Mouse (Mus musculus) spleen, postnatal 14 days (tissue): Measurements from ENCODE around the gene Acap1.

ENCODE experiments used
- DNase-seq, 2 experiments: peaks; one replicate each; pipeline ENCODE4 v3.0.0; 2021 to 2022; ENCODE audit warnings: low spot score in 2 of 2

The Acap1 gene

GRCm38 (mm10) chr11:69904311-69904710, 9.0 kb upstream of the Acap1 start:
- DNase-seq: no peak

GRCm38 (mm10) chr11:69902972-69903371, 7.6 kb upstream of the Acap1 start:
- no peak for DNase-seq

DNA sequence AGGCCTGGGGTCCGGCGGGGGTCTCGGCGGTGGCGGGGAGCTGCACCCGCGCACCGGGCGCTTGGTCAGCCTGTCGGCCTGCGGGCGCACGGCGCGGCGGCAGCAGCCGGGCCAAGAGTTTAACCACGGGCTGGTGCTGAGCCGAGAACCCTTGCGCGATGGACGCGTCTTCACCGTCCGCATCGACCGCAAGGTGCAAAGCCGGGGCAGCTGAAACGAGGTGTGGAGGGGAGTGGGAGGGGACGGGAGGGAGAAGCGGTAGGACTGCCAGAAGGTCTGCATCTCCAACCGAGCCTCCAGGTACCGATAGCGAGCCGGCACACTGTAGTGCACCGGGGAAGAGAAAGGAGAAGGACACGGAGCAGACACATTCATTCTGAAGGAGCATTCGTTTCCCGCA, 6.7 kb upstream of the Acap1 start:
- DNase-seq: no peak

GRCm38 (mm10) chr11:69901406-69901846, 6.1 kb upstream of the Acap1 start:
- peak; percentile 80 to 82 for DNase-seq

DNA sequence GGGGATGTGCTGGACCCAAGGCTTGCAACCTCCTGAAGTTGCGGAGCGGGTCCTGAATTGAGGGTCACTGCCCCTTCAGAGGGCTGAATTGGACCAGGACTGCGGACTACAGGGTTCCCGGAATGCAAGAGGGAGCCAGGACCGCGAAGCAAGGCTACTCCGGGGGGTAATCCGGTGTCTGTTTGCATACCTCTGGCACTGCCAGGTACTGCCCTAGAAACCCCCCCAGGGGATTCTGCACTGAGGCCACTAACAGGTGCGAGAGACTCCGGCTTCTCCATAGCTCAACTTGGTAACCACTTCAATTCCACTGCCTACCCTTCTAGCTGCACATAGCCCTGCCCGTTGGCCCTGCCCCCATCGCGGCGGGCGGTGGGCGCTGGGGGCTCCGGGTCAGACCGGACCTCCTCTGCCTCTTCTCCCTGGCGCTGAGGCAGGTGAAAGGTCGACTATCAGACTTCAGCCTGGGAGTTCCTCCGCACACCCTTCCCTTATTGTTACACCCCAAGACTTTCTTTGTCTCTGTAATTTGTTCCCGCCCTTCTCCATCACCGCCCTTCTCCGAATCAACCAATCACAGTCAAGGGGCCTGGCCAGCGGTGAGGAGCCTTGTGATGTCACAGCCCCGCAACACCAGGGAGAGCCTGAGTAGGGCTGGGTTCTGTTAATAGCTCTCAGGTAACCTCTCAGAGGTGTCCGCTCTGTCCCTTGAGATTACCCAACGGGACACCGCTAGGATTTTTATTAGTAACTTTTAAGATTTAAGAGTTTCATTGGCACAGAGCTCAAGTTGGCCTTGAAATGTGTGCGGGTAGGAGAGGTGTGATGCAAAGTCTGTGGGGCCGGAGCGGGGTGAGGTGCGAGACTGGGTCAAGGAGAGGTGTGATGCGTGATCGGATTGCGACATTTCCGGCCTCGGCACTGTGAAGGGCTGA, 5.4 kb upstream of the Acap1 start, which contains the start of the genes 2810408A11Rik and Neurl4:
TSS of gene 2810408A11Rik (minus strand) at position 517 of the 935 bp plus-strand sequence.
TSS of gene Neurl4 (plus strand) at position 602 of the 935 bp plus-strand sequence.
- DNase-seq: peak; percentile 76 to 79

DNA sequence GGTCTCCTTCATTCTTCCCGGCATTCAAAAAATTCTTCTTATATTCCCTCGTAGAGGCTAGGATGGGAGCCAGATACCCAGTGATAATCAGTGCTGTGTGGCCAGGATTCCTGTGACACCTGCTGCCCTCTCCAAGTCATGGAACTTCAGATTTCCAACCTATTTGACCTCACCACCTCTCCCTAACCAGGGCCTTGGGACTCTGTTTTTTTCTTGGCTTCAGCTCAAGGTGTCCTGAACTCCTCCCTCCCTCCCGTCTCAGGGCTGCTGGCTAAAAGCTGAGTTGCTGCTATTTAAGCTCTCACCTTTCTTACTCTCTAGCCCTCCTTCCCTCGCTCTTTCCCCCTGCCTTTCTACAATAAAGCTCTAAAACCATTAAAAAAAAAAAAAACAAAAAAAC, 4.5 kb upstream of the Acap1 start:
- no peak for DNase-seq

GRCm38 (mm10) chr11:69894671-69895070, 668 bp downstream of the Acap1 start:
- peak; percentile 52 to 58 for DNase-seq

- no peak for DNase-seq
Observed at GRCm38 (mm10) chr11:69891482-69891881, 3.9 kb downstream of the Acap1 start.

DNA sequence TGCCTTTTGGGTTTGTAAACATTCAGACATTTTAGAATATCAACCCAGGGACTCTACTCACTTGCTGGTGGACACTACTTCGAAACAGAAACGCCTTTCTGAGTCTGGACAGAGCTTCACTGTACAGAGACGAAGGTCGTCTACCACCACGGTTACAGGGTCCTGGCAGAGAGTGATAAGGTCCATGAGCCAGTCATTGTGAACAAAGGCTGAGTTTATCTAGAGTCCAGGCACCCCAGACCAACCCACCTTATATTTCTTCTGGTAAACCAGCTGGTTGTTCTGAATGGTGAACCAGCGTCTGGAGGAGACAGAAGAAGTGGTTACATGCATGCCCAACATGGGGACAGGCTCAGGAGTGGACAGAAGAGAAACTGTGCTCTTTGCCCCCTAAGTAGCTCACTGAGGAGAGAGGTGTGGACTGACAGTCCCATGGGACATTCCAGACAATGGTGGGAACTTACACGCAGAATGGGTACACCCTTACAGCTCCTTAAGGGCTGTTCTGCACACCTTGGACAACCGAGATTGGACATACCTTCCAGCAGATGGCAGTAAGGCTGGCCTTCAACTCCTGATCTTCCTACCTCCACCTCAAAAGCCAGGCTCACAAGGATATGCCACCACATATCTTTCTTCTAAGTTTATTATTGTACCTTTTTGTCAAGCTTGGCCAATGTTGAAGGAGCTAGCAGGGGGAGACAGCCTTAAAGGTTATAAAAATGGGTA, 8.3 kb downstream of the Acap1 start:
- DNase-seq: no peak

DNA sequence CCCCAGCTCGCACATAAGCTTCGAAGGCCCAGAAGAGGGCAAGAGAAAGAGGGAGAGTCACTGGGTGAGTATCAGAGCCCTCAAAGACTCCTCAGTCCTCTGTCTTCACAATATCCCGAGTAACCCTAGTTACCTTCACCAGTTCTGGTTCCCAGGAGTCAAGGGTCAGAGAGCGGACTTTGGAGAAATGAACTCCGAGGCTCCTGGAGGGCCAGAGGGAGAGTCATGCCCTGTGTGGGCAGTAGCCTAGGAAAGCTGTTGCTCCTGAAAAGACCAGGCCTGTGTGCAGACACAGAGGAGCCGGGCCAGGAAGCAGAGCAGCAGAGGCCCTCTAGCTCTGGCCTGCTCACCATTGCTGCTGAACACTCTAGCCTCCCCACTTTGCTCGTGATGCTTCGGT, 10.7 kb downstream of the Acap1 start:
- no peak for DNase-seq

DNA sequence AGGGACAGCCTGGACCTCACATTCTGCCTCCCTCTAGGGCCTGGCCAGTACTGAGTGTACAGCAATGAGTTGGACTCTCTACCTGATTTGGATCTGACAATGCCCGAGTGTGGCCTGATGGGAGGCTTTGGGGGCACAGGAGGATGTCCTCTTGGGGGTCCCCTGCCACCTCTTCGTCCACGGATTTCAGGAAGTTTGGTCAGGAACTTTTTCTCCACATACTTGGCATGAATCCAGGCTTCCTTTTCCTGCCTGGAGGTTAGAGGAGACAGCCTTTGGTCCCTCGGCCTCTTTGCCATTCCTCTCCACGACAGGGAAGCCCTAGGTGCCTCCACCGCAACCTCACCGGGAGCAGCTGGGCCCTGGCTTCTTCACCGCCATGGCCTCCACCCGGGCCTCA, 11.1 kb downstream of the Acap1 start:
- DNase-seq: no peak

DNA sequence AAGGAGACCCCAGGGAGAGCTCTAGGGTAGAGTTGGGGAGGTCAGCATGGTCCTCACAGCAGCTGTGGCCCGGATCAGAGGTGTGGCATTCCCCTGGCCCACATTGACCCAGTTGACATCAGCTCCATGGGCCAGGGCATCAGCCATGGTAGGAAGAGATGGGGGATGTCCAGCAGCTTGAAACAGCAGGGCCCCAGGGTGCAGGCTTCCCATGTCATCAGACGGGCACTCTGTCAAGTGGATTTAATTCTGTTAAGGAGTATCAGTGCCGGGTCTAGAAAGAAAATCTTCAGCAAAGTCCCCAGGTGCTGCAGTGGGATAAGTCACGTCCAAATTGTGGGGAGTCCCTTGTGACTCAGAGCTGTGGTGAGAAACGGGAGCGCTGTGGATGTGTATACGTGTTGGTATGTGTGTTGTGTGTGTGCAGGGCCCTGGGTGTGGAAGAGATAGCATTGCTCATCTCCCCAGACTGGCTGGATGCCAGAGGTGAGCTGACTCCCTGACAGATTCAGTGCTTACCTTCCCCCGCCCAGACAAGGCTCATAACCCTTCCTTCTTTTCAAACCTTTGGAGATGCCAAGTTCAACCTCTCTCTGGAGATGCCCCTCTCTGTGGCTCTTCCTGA, 11.7 kb downstream of the Acap1 start:
- DNase-seq: no peak

GRCm38 (mm10) chr11:69883066-69883465, 12.3 kb downstream of the Acap1 start:
- DNase-seq: peak; percentile 47 to 59

GRCm38 (mm10) chr11:69881787-69882670, 13.3 kb downstream of the Acap1 start:
- DNase-seq: no peak

DNA sequence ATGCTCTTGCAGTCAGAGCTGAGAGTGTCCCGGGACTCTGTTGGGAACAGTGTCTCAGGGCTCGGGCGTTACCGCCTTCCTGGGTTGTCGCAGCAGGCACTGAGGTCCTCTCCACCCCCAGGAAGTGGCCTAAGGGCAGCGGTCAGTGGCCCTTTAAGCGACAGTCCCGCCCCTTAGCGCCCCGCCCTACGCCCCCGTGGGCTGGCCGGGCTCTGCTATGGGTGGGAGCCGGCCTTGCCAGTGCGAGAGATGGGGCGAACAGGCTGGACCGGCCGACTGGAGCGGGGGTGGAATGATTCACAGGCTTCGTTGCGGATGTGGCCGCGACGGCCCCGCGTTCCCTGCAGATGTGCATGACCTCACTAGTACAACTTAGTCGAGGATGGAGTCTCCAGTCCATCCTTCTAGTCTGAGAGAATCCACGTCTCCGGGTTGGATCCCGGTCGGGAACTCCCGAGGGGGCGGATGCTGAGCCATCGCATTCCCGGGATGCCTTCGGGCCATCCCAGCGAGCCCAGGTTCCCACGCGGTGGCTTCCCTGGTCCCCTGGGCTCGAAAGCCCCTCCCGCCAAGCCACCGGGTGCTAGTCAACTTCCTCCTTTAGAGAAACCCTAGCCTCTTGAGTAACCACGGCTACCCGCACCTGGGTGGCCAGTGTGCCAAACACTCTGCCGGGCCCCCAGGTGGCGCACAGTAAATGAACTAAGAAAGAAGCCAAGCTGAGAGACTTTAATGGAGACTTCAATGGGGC, 14.3 kb downstream of the Acap1 start, which contains the start of gene Kctd11:
TSS of gene Kctd11 (minus strand) at position 554 of the 751 bp plus-strand sequence.
- peak; percentile 60 to 74 for DNase-seq

- peak; percentile 53 to 69 for DNase-seq
Observed at GRCm38 (mm10) chr11:69880506-69880852, 14.9 kb downstream of the Acap1 start.

DNA sequence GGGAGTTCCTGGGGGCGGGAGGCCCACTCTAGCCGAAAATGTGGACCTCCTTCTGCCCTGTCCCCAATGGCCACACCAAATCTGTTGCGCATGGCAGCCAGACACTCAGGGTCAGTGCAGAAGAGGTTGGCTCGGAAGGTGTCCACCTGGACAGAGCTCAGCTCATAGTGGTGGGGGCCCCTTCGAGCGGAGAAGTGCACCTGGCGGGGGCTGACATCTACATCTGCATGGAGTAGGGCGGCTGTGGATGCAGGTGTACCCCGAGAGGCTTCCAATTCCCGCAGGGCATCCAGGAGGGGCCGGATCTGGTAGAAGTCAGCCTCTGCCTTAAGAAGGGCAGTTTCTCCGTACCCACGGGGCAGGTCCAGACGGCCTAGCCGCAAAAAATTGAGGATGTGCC, 15.6 kb downstream of the Acap1 start:
- no peak for DNase-seq

- DNase-seq: no peak
Observed at GRCm38 (mm10) chr11:69878952-69879351, 16.4 kb downstream of the Acap1 start.

DNA sequence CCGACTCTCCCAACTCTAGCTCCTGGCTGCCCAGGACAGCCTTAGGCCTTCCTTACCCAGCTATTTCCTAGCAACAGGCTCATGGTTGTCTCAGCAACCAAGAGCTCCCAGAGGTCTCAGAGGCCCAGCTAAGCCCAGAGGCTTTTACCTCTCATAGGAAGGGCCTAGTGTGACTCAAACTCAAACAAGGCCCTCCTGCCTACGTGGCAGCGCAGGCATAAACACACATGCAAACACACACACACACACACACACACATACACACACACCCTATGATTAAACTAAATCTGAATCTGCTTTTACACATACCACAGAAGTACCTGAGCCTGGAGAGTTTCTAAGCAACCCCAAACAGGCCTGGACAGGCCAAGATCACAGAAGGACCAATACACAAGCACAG, 16.9 kb downstream of the Acap1 start:
- no peak for DNase-seq

DNA sequence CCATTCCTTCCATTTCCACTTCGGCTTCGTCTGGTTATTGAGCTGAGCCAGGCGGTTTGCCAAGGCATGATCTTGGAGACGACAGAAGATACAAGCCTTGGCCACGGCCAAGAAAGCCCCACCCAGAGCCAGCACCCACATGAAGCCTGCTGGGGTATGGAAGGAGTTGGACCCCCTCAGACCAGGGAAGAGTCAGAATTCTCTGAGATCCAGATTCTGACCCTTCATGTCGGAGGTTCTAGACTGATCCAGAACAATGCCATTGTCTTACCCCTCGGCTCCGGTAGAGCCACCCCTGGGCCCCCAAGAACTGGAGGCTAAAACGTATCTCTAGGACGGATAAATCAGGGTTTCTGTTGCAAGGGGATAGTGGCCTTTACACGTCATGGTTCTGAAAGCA, 17.5 kb downstream of the Acap1 start, which contains the start of gene Tmem95:
TSS of gene Tmem95 (minus strand) at position 141 of the 400 bp plus-strand sequence.
- no peak for DNase-seq
